Mouse (Mus musculus): ENCODE measurements around the gene H2-DMb2. TPM values are rescaled to one million over a fixed set of nuclear protein-coding genes. Genes with fewer than 3 reads are reported as not detected.

H2-DMb2 gene
- polyA plus RNA-seq, 1 experiment from 2014 or later = 0.53 TPM

DNA sequence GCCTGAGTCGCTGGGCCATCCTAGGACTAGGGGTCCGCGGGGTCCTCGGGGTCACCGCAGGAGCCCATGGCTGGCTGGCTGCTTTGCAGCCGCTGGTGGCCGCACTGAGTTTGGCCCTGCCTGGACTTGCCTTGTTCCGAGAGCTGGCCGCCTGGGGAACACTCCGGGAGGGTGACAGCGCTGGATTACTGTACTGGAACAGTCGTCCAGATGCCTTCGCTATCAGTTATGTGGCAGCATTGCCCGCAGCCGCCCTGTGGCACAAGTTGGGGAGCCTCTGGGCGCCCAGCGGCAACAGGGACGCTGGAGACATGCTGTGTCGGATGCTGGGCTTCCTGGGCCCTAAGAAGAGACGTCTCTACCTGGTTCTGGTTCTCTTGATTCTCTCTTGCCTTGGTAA is 44.9 kb downstream of the H2-DMb2 start:
- no peak for ATAC-seq (ENCODE audit: low FRiP score, low TSS enrichment)
- no peaks in the 10 kb centered on the region for H3K4me1 ChIP-seq (replicated peaks; ENCODE audit: control insufficient read depth, insufficient read depth)
- H3K36me3 ChIP-seq (ENCODE audit: control insufficient read depth, insufficient read depth, low read length) = no peaks in the 10 kb centered on the region
- H3K27ac ChIP-seq (replicated peaks) = peak overlapping the region; percentile 85
- H3K4me2 ChIP-seq (replicated peaks; ENCODE audit: low read depth) = peak overlapping the region; percentile 98
- peak overlapping the region; percentile 74 for H3K9ac ChIP-seq (ENCODE audit: low read length)
- peak overlapping the region; percentile 68 for H3K4me3 ChIP-seq (ENCODE audit: low read depth, low read length)
- H3K27me3 ChIP-seq (ENCODE audit: control insufficient read depth, insufficient read depth, low read length) = no peaks in the 10 kb centered on the region
- no peaks in the 10 kb centered on the region for H3K9me3 ChIP-seq (ENCODE audit: control insufficient read depth, low read length)
- TF ChIP-seq CTCF (IDR thresholded peaks at IDR 0.05; ENCODE audit: low read depth) (no peak), EP300 (optimal IDR thresholded peaks at IDR 0.05) (no peak)
- 7% methylated on average over 20 of the region's 20 CpGs for WGBS
- peak; percentile 43 for DNase-seq (ENCODE audit: low spot score)

DNA sequence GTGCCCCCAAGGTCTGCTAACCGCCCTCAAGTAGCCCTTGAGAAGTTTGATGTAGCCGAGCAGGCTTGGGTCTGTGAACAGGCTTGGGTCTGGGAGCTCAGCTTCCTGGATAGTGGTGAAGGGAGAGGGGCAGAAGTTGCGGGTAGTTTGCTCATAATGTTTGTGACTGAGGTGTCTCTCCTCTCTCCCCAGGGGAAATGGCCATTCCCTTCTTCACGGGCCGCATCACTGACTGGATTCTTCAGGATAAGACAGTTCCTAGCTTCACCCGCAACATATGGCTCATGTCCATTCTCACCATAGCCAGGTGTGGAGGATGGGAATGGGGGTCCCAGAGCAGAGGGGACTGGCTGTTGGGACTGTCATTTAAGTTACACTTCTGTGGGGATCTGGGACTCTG is 45.9 kb downstream of the H2-DMb2 start:
- DNase-seq (ENCODE audit: low spot score) (no peak), ATAC-seq (ENCODE audit: low FRiP score, low TSS enrichment) (no peak)
- Histone ChIP-seq H3K9ac (ENCODE audit: low read length) (no peak overlapping the region), H3K27me3 (ENCODE audit: control insufficient read depth, insufficient read depth, low read length) (no peaks in the 10 kb centered on the region), H3K4me3 (ENCODE audit: low read depth, low read length) (no peak overlapping the region), H3K4me2 (replicated peaks; ENCODE audit: low read depth) (no peak overlapping the region), H3K9me3 (ENCODE audit: control insufficient read depth, low read length) (no peaks in the 10 kb centered on the region), H3K36me3 (ENCODE audit: control insufficient read depth, insufficient read depth, low read length) (no peaks in the 10 kb centered on the region), H3K4me1 (replicated peaks; ENCODE audit: control insufficient read depth, insufficient read depth) (no peaks in the 10 kb centered on the region), H3K27ac (replicated peaks) (no peak overlapping the region)
- no peak for TF ChIP-seq CTCF (IDR thresholded peaks at IDR 0.05; ENCODE audit: low read depth)
- no peak for TF ChIP-seq EP300 (optimal IDR thresholded peaks at IDR 0.05)
- 85% methylated on average over 6 of the region's 6 CpGs for WGBS

DNA sequence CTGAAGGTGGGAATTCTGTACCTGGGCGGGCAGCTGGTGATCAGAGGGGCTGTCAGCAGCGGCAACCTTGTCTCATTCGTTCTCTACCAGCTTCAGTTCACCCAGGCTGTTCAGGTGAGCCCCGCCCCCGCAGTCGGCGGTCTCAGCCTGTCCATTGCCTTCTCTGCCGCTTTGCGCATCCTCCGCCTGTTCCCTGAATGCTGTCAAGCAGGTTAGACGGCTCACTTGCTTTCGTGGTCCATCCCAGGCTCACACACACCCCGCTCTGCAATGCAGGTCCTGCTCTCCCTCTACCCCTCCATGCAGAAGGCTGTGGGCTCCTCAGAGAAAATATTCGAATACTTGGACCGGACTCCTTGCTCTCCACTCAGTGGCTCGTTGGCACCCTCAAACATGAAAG is 49.7 kb downstream of the H2-DMb2 start:
- H3K9ac ChIP-seq (ENCODE audit: low read length) = no peak overlapping the region
- H3K36me3 ChIP-seq (ENCODE audit: control insufficient read depth, insufficient read depth, low read length) = no peaks in the 10 kb centered on the region
- H3K27me3 ChIP-seq (ENCODE audit: control insufficient read depth, insufficient read depth, low read length) = no peaks in the 10 kb centered on the region; the same call in 1 of the 2 replicates
- no peak overlapping the region for H3K4me3 ChIP-seq (ENCODE audit: low read depth, low read length)
- WGBS = 25% methylated on average over 16 of the region's 16 CpGs
- no peak overlapping the region for H3K4me2 ChIP-seq (replicated peaks; ENCODE audit: low read depth)
- H3K27ac ChIP-seq (replicated peaks) = no peak overlapping the region
- H3K4me1 ChIP-seq (replicated peaks; ENCODE audit: control insufficient read depth, insufficient read depth) = no peaks in the 10 kb centered on the region
- DNase-seq (ENCODE audit: low spot score) (no peak), ATAC-seq (ENCODE audit: low FRiP score, low TSS enrichment) (no peak)
- no peaks in the 10 kb centered on the region for H3K9me3 ChIP-seq (ENCODE audit: control insufficient read depth, low read length)
- no peak for TF ChIP-seq EP300 (optimal IDR thresholded peaks at IDR 0.05)
- TF ChIP-seq CTCF (IDR thresholded peaks at IDR 0.05; ENCODE audit: low read depth) = no peak

DNA sequence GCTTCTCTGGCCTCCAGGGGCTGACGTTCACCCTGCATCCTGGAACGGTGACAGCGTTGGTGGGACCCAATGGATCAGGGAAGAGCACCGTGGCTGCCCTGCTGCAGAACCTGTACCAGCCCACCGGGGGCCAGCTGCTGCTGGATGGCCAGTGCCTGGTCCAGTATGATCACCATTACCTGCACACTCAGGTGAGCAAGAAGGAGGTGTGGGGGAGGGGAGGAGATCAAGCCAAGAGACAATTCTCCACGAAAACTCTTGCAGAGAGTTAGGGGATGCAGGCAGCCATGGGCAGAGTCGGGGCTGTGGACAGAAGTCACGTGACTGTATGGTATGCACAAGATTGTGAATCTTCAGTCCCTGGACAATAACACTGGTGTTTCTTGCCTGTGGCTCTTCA is 50.4 kb downstream of the H2-DMb2 start:
- TF ChIP-seq EP300 (optimal IDR thresholded peaks at IDR 0.05) (no peak), CTCF (IDR thresholded peaks at IDR 0.05; ENCODE audit: low read depth) (no peak)
- WGBS = 50% methylated on average over 8 of the region's 8 CpGs
- H3K36me3 ChIP-seq (ENCODE audit: control insufficient read depth, insufficient read depth, low read length) = no peaks in the 10 kb centered on the region
- H3K9me3 ChIP-seq (ENCODE audit: control insufficient read depth, low read length) = no peaks in the 10 kb centered on the region
- no peak overlapping the region for H3K4me3 ChIP-seq (ENCODE audit: low read depth, low read length)
- no peaks in the 10 kb centered on the region for H3K4me1 ChIP-seq (replicated peaks; ENCODE audit: control insufficient read depth, insufficient read depth)
- no peak for ATAC-seq (ENCODE audit: low FRiP score, low TSS enrichment)
- H3K9ac ChIP-seq (ENCODE audit: low read length) = no peak overlapping the region
- no peaks in the 10 kb centered on the region; the same call in 1 of the 2 replicates for H3K27me3 ChIP-seq (ENCODE audit: control insufficient read depth, insufficient read depth, low read length)
- no peak for DNase-seq (ENCODE audit: low spot score)
- no peak overlapping the region for H3K27ac ChIP-seq (replicated peaks)
- no peak overlapping the region for H3K4me2 ChIP-seq (replicated peaks; ENCODE audit: low read depth)

DNA sequence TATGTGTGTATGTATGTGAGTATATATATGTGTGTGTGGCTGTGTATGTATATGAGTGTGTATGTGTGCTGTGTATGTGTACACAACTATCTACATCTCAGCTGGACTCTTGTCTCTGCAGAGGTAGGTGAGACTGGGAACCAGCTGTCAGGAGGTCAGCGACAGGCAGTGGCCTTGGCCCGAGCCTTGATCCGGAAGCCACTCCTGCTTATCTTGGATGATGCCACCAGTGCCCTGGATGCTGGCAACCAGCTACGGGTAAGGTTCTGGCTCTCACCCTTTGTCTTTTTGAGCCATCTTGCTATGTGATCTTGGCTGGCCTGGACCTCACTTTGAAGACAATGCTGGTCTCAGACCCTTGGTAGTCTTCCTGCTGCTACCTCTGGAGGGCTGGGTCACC is 51.6 kb downstream of the H2-DMb2 start:
- no peaks in the 10 kb centered on the region for H3K4me1 ChIP-seq (replicated peaks; ENCODE audit: control insufficient read depth, insufficient read depth)
- no peak overlapping the region for H3K4me2 ChIP-seq (replicated peaks; ENCODE audit: low read depth)
- WGBS = 92% methylated on average over 4 of the region's 4 CpGs
- DNase-seq (ENCODE audit: low spot score) = no peak
- H3K27me3 ChIP-seq (ENCODE audit: control insufficient read depth, insufficient read depth, low read length) = no peaks in the 10 kb centered on the region; the same call in 1 of the 2 replicates
- H3K4me3 ChIP-seq (ENCODE audit: low read depth, low read length) = no peak overlapping the region
- no peaks in the 10 kb centered on the region for H3K36me3 ChIP-seq (ENCODE audit: control insufficient read depth, insufficient read depth, low read length)
- no peak for ATAC-seq (ENCODE audit: low FRiP score, low TSS enrichment)
- no peak overlapping the region for H3K27ac ChIP-seq (replicated peaks)
- no peak for TF ChIP-seq EP300 (optimal IDR thresholded peaks at IDR 0.05)
- no peaks in the 10 kb centered on the region for H3K9me3 ChIP-seq (ENCODE audit: control insufficient read depth, low read length)
- H3K9ac ChIP-seq (ENCODE audit: low read length) = no peak overlapping the region

DNA sequence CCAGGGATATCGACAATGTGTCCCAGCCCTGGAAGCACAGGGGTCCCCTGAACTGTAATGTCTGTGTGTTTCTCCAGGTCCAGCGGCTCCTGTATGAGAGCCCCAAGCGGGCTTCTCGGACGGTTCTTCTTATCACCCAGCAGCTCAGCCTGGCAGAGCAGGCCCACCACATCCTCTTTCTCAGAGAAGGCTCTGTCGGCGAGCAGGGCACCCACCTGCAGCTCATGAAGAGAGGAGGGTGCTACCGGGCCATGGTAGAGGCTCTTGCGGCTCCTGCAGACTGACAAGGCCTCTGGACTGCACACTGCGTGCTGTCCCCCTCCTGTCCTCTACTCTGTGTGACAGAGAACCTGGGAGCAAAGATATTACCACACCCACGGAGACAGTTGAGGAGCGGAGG is 53.4 kb downstream of the H2-DMb2 start:
- Histone ChIP-seq H3K27ac (replicated peaks) (no peak overlapping the region), H3K27me3 (ENCODE audit: control insufficient read depth, insufficient read depth, low read length) (no peaks in the 10 kb centered on the region; the same call in 1 of the 2 replicates), H3K4me1 (replicated peaks; ENCODE audit: control insufficient read depth, insufficient read depth) (no peaks in the 10 kb centered on the region), H3K36me3 (ENCODE audit: control insufficient read depth, insufficient read depth, low read length) (no peaks in the 10 kb centered on the region), H3K4me2 (replicated peaks; ENCODE audit: low read depth) (no peak overlapping the region), H3K4me3 (ENCODE audit: low read depth, low read length) (no peak overlapping the region), H3K9me3 (ENCODE audit: control insufficient read depth, low read length) (no peaks in the 10 kb centered on the region), H3K9ac (ENCODE audit: low read length) (no peak overlapping the region)
- TF ChIP-seq CTCF (IDR thresholded peaks at IDR 0.05; ENCODE audit: low read depth) (no peak), EP300 (optimal IDR thresholded peaks at IDR 0.05) (no peak)
- no peak for DNase-seq (ENCODE audit: low spot score)
- no peak for ATAC-seq (ENCODE audit: low FRiP score, low TSS enrichment)
- WGBS = 63% methylated on average over 12 of the region's 12 CpGs
